Mouse (Mus musculus): ENCODE data around the gene Dyrk3. TPM values are rescaled to one million over a fixed set of nuclear protein-coding genes. Genes with fewer than 3 reads are reported as not detected.

Gene Dyrk3
- polyA plus RNA-seq, 1 experiment from 2014 or later: 10.6 TPM

GRCm38 (mm10) chr1:131093889-131094288, 44.3 kb downstream of the Dyrk3 start:
- WGBS: 92% methylated on average over 8 of the region's 8 CpGs

GRCm38 (mm10) chr1:131092846-131093245, 45.3 kb downstream of the Dyrk3 start:
- H3K36me3 ChIP-seq (ENCODE audit: control insufficient read depth, insufficient read depth, low read length): no peaks in the 10 kb centered on the region
- H3K9me3 ChIP-seq (ENCODE audit: control insufficient read depth, low read length): no peaks in the 10 kb centered on the region
- H3K27ac ChIP-seq (ENCODE audit: low read depth, low read length): no peak overlapping the region
- H3K4me1 ChIP-seq (replicated peaks; ENCODE audit: control insufficient read depth, insufficient read depth, low read length): no peaks in the 10 kb centered on the region
- no peak overlapping the region for H3K4me3 ChIP-seq (ENCODE audit: low read depth, low read length)
- DNase-seq (ENCODE audit: low spot score) (no peak), ATAC-seq (ENCODE audit: low FRiP score) (no peak)
- H3K4me2 ChIP-seq (replicated peaks; ENCODE audit: low read depth, low read length): no peak overlapping the region
- WGBS: 97% methylated on average over 3 of the region's 3 CpGs
- no peak overlapping the region for H3K9ac ChIP-seq (ENCODE audit: low read depth, low read length)
- H3K27me3 ChIP-seq (ENCODE audit: control insufficient read depth, insufficient read depth, low read length): no peaks in the 10 kb centered on the region

More at GRCm38 (mm10) chr1:131093889-131094288, 44.3 kb downstream of the Dyrk3 start:
- ATAC-seq (ENCODE audit: low FRiP score) (no peak), DNase-seq (ENCODE audit: low spot score) (no peak)
- Histone ChIP-seq H3K9me3 (ENCODE audit: control insufficient read depth, low read length) (no peaks in the 10 kb centered on the region), H3K9ac (ENCODE audit: low read depth, low read length) (no peak overlapping the region), H3K4me1 (replicated peaks; ENCODE audit: control insufficient read depth, insufficient read depth, low read length) (no peaks in the 10 kb centered on the region; the same call in 1 of the 2 replicates), H3K4me3 (ENCODE audit: low read depth, low read length) (no peak overlapping the region), H3K36me3 (ENCODE audit: control insufficient read depth, insufficient read depth, low read length) (no peaks in the 10 kb centered on the region), H3K27ac (ENCODE audit: low read depth, low read length) (no peak overlapping the region), H3K4me2 (replicated peaks; ENCODE audit: low read depth, low read length) (no peak overlapping the region), H3K27me3 (ENCODE audit: control insufficient read depth, insufficient read depth, low read length) (no peaks in the 10 kb centered on the region)

GRCm38 (mm10) chr1:131092173-131092572, 46.0 kb downstream of the Dyrk3 start:
- WGBS: 85% methylated on average over 3 of the region's 3 CpGs

GRCm38 (mm10) chr1:131091481-131091880, 46.7 kb downstream of the Dyrk3 start:
- DNase-seq (ENCODE audit: low spot score) (no peak), ATAC-seq (ENCODE audit: low FRiP score) (no peak)
- no peak overlapping the region for H3K4me3 ChIP-seq (ENCODE audit: low read depth, low read length)
- 0 out of 2 replicates have a peak, but pooled peaks cover 3% of the 10 kb centered on the region for H3K4me1 ChIP-seq (replicated peaks; ENCODE audit: control insufficient read depth, insufficient read depth, low read length)
- H3K27me3 ChIP-seq (ENCODE audit: control insufficient read depth, insufficient read depth, low read length): no peaks in the 10 kb centered on the region
- H3K27ac ChIP-seq (ENCODE audit: low read depth, low read length): no peak overlapping the region
- H3K4me2 ChIP-seq (replicated peaks; ENCODE audit: low read depth, low read length): no peak overlapping the region
- H3K9me3 ChIP-seq (ENCODE audit: control insufficient read depth, low read length): no peaks in the 10 kb centered on the region
- no peaks in the 10 kb centered on the region for H3K36me3 ChIP-seq (ENCODE audit: control insufficient read depth, insufficient read depth, low read length)
- H3K9ac ChIP-seq (ENCODE audit: low read depth, low read length): no peak overlapping the region
- 89% methylated on average over 3 of the region's 3 CpGs for WGBS

More at GRCm38 (mm10) chr1:131092173-131092572, 46.0 kb downstream of the Dyrk3 start:
- no peak for DNase-seq (ENCODE audit: low spot score)
- Histone ChIP-seq H3K36me3 (ENCODE audit: control insufficient read depth, insufficient read depth, low read length) (no peaks in the 10 kb centered on the region), H3K4me3 (ENCODE audit: low read depth, low read length) (no peak overlapping the region), H3K4me2 (replicated peaks; ENCODE audit: low read depth, low read length) (no peak overlapping the region), H3K27ac (ENCODE audit: low read depth, low read length) (no peak overlapping the region), H3K4me1 (replicated peaks; ENCODE audit: control insufficient read depth, insufficient read depth, low read length) (no peaks in the 10 kb centered on the region), H3K27me3 (ENCODE audit: control insufficient read depth, insufficient read depth, low read length) (no peaks in the 10 kb centered on the region), H3K9me3 (ENCODE audit: control insufficient read depth, low read length) (no peaks in the 10 kb centered on the region), H3K9ac (ENCODE audit: low read depth, low read length) (no peak overlapping the region)
- no peak for ATAC-seq (ENCODE audit: low FRiP score)

- H3K36me3 ChIP-seq (ENCODE audit: control insufficient read depth, insufficient read depth, low read length): no peaks in the 10 kb centered on the region
- H3K4me1 ChIP-seq (replicated peaks; ENCODE audit: control insufficient read depth, insufficient read depth, low read length): 0 out of 2 replicates have a peak, but pooled peaks cover 4% of the 10 kb centered on the region
- H3K27me3 ChIP-seq (ENCODE audit: control insufficient read depth, insufficient read depth, low read length): no peaks in the 10 kb centered on the region
- ATAC-seq (ENCODE audit: low FRiP score): no peak
- no peak overlapping the region for H3K4me2 ChIP-seq (replicated peaks; ENCODE audit: low read depth, low read length)
- no peak overlapping the region for H3K4me3 ChIP-seq (ENCODE audit: low read depth, low read length)
- WGBS: 85% methylated on average over 4 of the region's 4 CpGs
- H3K9ac ChIP-seq (ENCODE audit: low read depth, low read length): no peak overlapping the region
- no peaks in the 10 kb centered on the region for H3K9me3 ChIP-seq (ENCODE audit: control insufficient read depth, low read length)
- no peak overlapping the region for H3K27ac ChIP-seq (ENCODE audit: low read depth, low read length)
- no peak for DNase-seq (ENCODE audit: low spot score)
These were observed 47.3 kb downstream of the Dyrk3 start for GRCm38 (mm10) chr1:131090877-131091276.

- Histone ChIP-seq H3K4me1 (replicated peaks; ENCODE audit: control insufficient read depth, insufficient read depth, low read length) (0 out of 2 replicates have a peak, but pooled peaks cover 4% of the 10 kb centered on the region), H3K27me3 (ENCODE audit: control insufficient read depth, insufficient read depth, low read length) (no peaks in the 10 kb centered on the region), H3K9ac (ENCODE audit: low read depth, low read length) (no peak overlapping the region), H3K36me3 (ENCODE audit: control insufficient read depth, insufficient read depth, low read length) (no peaks in the 10 kb centered on the region), H3K4me2 (replicated peaks; ENCODE audit: low read depth, low read length) (no peak overlapping the region), H3K27ac (ENCODE audit: low read depth, low read length) (no peak overlapping the region), H3K4me3 (ENCODE audit: low read depth, low read length) (no peak overlapping the region), H3K9me3 (ENCODE audit: control insufficient read depth, low read length) (no peaks in the 10 kb centered on the region)
- 85% methylated on average over 5 of the region's 5 CpGs for WGBS
- no peak for DNase-seq (ENCODE audit: low spot score)
- ATAC-seq (ENCODE audit: low FRiP score): no peak
These were observed 47.9 kb downstream of the Dyrk3 start for GRCm38 (mm10) chr1:131090261-131090660.

- Histone ChIP-seq H3K9me3 (ENCODE audit: control insufficient read depth, low read length) (no peaks in the 10 kb centered on the region), H3K4me1 (replicated peaks; ENCODE audit: control insufficient read depth, insufficient read depth, low read length) (peaks cover 4% of the 10 kb centered on the region; the same call in 1 of the 2 replicates), H3K27me3 (ENCODE audit: control insufficient read depth, insufficient read depth, low read length) (no peaks in the 10 kb centered on the region), H3K4me3 (ENCODE audit: low read depth, low read length) (no peak overlapping the region), H3K4me2 (replicated peaks; ENCODE audit: low read depth, low read length) (no peak overlapping the region), H3K36me3 (ENCODE audit: control insufficient read depth, insufficient read depth, low read length) (no peaks in the 10 kb centered on the region), H3K9ac (ENCODE audit: low read depth, low read length) (no peak overlapping the region), H3K27ac (ENCODE audit: low read depth, low read length) (no peak overlapping the region)
- 86% methylated on average over 2 of the region's 2 CpGs for WGBS
- no peak for ATAC-seq (ENCODE audit: low FRiP score)
- no peak for DNase-seq (ENCODE audit: low spot score)
These were observed 48.5 kb downstream of the Dyrk3 start for GRCm38 (mm10) chr1:131089525-131090127.

GRCm38 (mm10) chr1:131088547-131088946, 49.6 kb downstream of the Dyrk3 start:
- 60% methylated on average over 11 of the region's 11 CpGs for WGBS
- ATAC-seq (ENCODE audit: low FRiP score): no peak
- Histone ChIP-seq H3K9me3 (ENCODE audit: control insufficient read depth, low read length) (no peaks in the 10 kb centered on the region), H3K27me3 (ENCODE audit: control insufficient read depth, insufficient read depth, low read length) (no peaks in the 10 kb centered on the region), H3K4me3 (ENCODE audit: low read depth, low read length) (no peak overlapping the region), H3K27ac (ENCODE audit: low read depth, low read length) (no peak overlapping the region), H3K4me2 (replicated peaks; ENCODE audit: low read depth, low read length) (no peak overlapping the region), H3K4me1 (replicated peaks; ENCODE audit: control insufficient read depth, insufficient read depth, low read length) (peaks cover 8% of the 10 kb centered on the region; the same call in 1 of the 2 replicates), H3K9ac (ENCODE audit: low read depth, low read length) (no peak overlapping the region), H3K36me3 (ENCODE audit: control insufficient read depth, insufficient read depth, low read length) (no peaks in the 10 kb centered on the region)
- no peak for DNase-seq (ENCODE audit: low spot score)

GRCm38 (mm10) chr1:131086907-131087306, 51.2 kb downstream of the Dyrk3 start:
- Histone ChIP-seq H3K36me3 (ENCODE audit: control insufficient read depth, insufficient read depth, low read length) (no peaks in the 10 kb centered on the region), H3K4me2 (replicated peaks; ENCODE audit: low read depth, low read length) (no peak overlapping the region), H3K4me1 (replicated peaks; ENCODE audit: control insufficient read depth, insufficient read depth, low read length) (peaks cover 8% of the 10 kb centered on the region; the same call in 1 of the 2 replicates), H3K27ac (ENCODE audit: low read depth, low read length) (peak overlapping the region; percentile 53), H3K9ac (ENCODE audit: low read depth, low read length) (no peak overlapping the region), H3K9me3 (ENCODE audit: control insufficient read depth, low read length) (no peaks in the 10 kb centered on the region), H3K4me3 (ENCODE audit: low read depth, low read length) (no peak overlapping the region), H3K27me3 (ENCODE audit: control insufficient read depth, insufficient read depth, low read length) (no peaks in the 10 kb centered on the region)
- 30% methylated on average over 7 of the region's 7 CpGs for WGBS
- 0 out of 2 replicates have a peak, but pooled peaks have one; percentile 12 for ATAC-seq (ENCODE audit: low FRiP score)
- peak; percentile 33 for DNase-seq (ENCODE audit: low spot score)

Measured in hindbrain, embryonic 11.5 days (tissue).